Mouse (Mus musculus) midbrain, embryonic 10.5 days (tissue): ENCODE measurements around the gene Grik3. TPM values are rescaled to one million over a fixed set of nuclear protein-coding genes. Genes with fewer than 3 reads are reported as not detected.
A peak's percentile ranks its signal among the peaks of the same experiment; 100 is the strongest.

Source experiments
- DNase-seq: peaks from one replicate; pipeline ENCODE4 v3.0.0-alpha.2; 2017; ENCODE audit warnings: low spot score
- H3K27ac ChIP-seq: fragments of 300-500 bp; sonication (generic); replicated peaks from 2 replicates; pipeline ENCODE4 v1.5.1; 2016; ENCODE audit warnings: mild to moderate bottlenecking
- H3K27me3 ChIP-seq: fragments of 300-500 bp; sonication (generic); 2 replicates; pipeline ENCODE4 v1.6.1; 2016; ENCODE audit warnings: low read depth, mild to moderate bottlenecking; ENCODE audit not compliant: poor library complexity, severe bottlenecking
- H3K36me3 ChIP-seq: fragments of 300-500 bp; sonication (generic); 2 replicates; pipeline ENCODE4 v1.6.1; 2016; ENCODE audit warnings: mild to moderate bottlenecking, moderate library complexity
- H3K4me1 ChIP-seq: fragments of 300-500 bp; sonication (generic); 2 replicates; pipeline ENCODE4 v1.6.1; 2016
- H3K4me3 ChIP-seq: fragments of 300-500 bp; sonication (generic); 2 replicates; pipeline ENCODE4 v1.5.1; 2016; ENCODE audit warnings: mild to moderate bottlenecking, moderate library complexity
- H3K9me3 ChIP-seq: fragments of 300-500 bp; sonication (generic); replicated peaks from 2 replicates; pipeline ENCODE4 v1.6.1; 2016; ENCODE audit warnings: mild to moderate bottlenecking
- WGBS: fragments of 180-500 bp; shearing (Covaris S2); methylation state at CpG from one replicate; pipeline ENCODE4 v1.1.7; 2016; 5-methylcytosine and 5-hydroxymethylcytosine counted together
- microRNA-seq: library from miRNA; unstranded; fragments of <30 nt; microRNA quantifications from one replicate; pipeline ENCODE4, GENCODE M21; 2017
- polyA plus RNA-seq: library from polyadenylated mRNA; unstranded; fragments of >200 nt; fragmentation: Nextera tagmentation; extraction: Ambion mirVana; gene quantifications from 2 replicates; pipeline ENCODE4 v1.2.1, GENCODE M21; 2016

Gene Grik3
- polyA plus RNA-seq, 1 experiment from 2014 or later: 0.31 TPM

GRCm38 (mm10) chr4:125729305-125730220 lies 239.1 kb downstream of the Grik3 start:
- Histone ChIP-seq H3K27me3 (peaks cover 93% of the 10 kb centered on the region), H3K4me1 (peaks cover 40% of the 10 kb centered on the region), H3K27ac (peak overlapping the region; percentile 80), H3K36me3 (no peaks in the 10 kb centered on the region), H3K4me3 (peak overlapping the region; percentile 50), H3K9me3 (0 out of 2 replicates have a peak, but pooled peaks cover 3% of the 10 kb centered on the region)
- WGBS: 4% methylated on average over 38 of the region's 38 CpGs
- DNase-seq: peak; percentile 75

- no peak for DNase-seq
- peaks cover 81% of the 10 kb centered on the region for H3K27me3 ChIP-seq
- 0 out of 2 replicates have a peak, but pooled peaks cover 3% of the 10 kb centered on the region for H3K9me3 ChIP-seq
- peaks cover 45% of the 10 kb centered on the region for H3K4me1 ChIP-seq
- WGBS: 82% methylated on average over 6 of the region's 6 CpGs
- no peak overlapping the region for H3K27ac ChIP-seq
- no peaks in the 10 kb centered on the region for H3K36me3 ChIP-seq
- H3K4me3 ChIP-seq: no peak overlapping the region
Observed at GRCm38 (mm10) chr4:125730751-125731150, 240.3 kb downstream of the Grik3 start.

- Histone ChIP-seq H3K27ac (no peak overlapping the region), H3K9me3 (0 out of 2 replicates have a peak, but pooled peaks cover 3% of the 10 kb centered on the region), H3K36me3 (no peaks in the 10 kb centered on the region), H3K27me3 (peaks cover 34% of the 10 kb centered on the region), H3K4me3 (no peak overlapping the region), H3K4me1 (peaks cover 17% of the 10 kb centered on the region)
- no peak for DNase-seq
- whole genome bisulfite sequencing: 39% methylated on average over 4 of the region's 4 CpGs
Observed at GRCm38 (mm10) chr4:125736783-125737182, 246.3 kb downstream of the Grik3 start.

GRCm38 (mm10) chr4:125738825-125739224 lies 248.3 kb downstream of the Grik3 start:
- no peak overlapping the region for H3K4me3 ChIP-seq
- no peak for DNase-seq
- no peaks in the 10 kb centered on the region for H3K36me3 ChIP-seq
- peaks cover 17% of the 10 kb centered on the region for H3K4me1 ChIP-seq
- H3K27me3 ChIP-seq: peaks cover 17% of the 10 kb centered on the region; the same call in 1 of the 2 replicates
- WGBS: 88% methylated on average over 4 of the region's 4 CpGs
- no peak overlapping the region for H3K27ac ChIP-seq
- H3K9me3 ChIP-seq: 0 out of 2 replicates have a peak, but pooled peaks cover 2% of the 10 kb centered on the region

GRCm38 (mm10) chr4:125742162-125742571 lies 251.7 kb downstream of the Grik3 start:
- Histone ChIP-seq H3K27ac (no peak overlapping the region), H3K9me3 (no peaks in the 10 kb centered on the region), H3K4me1 (peaks cover 8% of the 10 kb centered on the region), H3K4me3 (no peak overlapping the region), H3K36me3 (no peaks in the 10 kb centered on the region), H3K27me3 (0 out of 2 replicates have a peak, but pooled peaks cover 3% of the 10 kb centered on the region)
- no peak for DNase-seq
- WGBS: 93% methylated on average over 16 of the region's 16 CpGs

GRCm38 (mm10) chr4:125745902-125746301 lies 255.4 kb downstream of the Grik3 start:
- no peak overlapping the region for H3K4me3 ChIP-seq
- no peaks in the 10 kb centered on the region for H3K36me3 ChIP-seq
- peaks cover 8% of the 10 kb centered on the region for H3K4me1 ChIP-seq
- DNase-seq: no peak
- H3K27me3 ChIP-seq: no peaks in the 10 kb centered on the region
- WGBS: 76% methylated on average over 3 of the region's 3 CpGs
- no peaks in the 10 kb centered on the region for H3K9me3 ChIP-seq
- no peak overlapping the region for H3K27ac ChIP-seq

GRCm38 (mm10) chr4:125756393-125756792 lies 265.9 kb downstream of the Grik3 start:
- Histone ChIP-seq H3K27ac (no peak overlapping the region), H3K9me3 (no peaks in the 10 kb centered on the region; the same call in 1 of the 2 replicates), H3K4me3 (no peak overlapping the region), H3K27me3 (no peaks in the 10 kb centered on the region), H3K36me3 (no peaks in the 10 kb centered on the region), H3K4me1 (no peaks in the 10 kb centered on the region)
- DNase-seq: no peak
- 87% methylated on average over 5 of the region's 5 CpGs for WGBS

GRCm38 (mm10) chr4:125760326-125760725 lies 269.8 kb downstream of the Grik3 start:
- WGBS: 92% methylated on average over 4 of the region's 4 CpGs
- 0 out of 2 replicates have a peak, but pooled peaks cover 3% of the 10 kb centered on the region for H3K4me1 ChIP-seq
- no peaks in the 10 kb centered on the region for H3K9me3 ChIP-seq
- no peak overlapping the region for H3K27ac ChIP-seq
- H3K4me3 ChIP-seq: no peak overlapping the region
- no peaks in the 10 kb centered on the region for H3K36me3 ChIP-seq
- no peak for DNase-seq
- no peaks in the 10 kb centered on the region for H3K27me3 ChIP-seq

- H3K27me3 ChIP-seq: no peaks in the 10 kb centered on the region
- whole genome bisulfite sequencing: 52% methylated on average over 5 of the region's 5 CpGs
- no peak overlapping the region for H3K27ac ChIP-seq
- no peak overlapping the region for H3K4me3 ChIP-seq
- H3K4me1 ChIP-seq: 0 out of 2 replicates have a peak, but pooled peaks cover 3% of the 10 kb centered on the region
- no peaks in the 10 kb centered on the region for H3K9me3 ChIP-seq
- no peak for DNase-seq
- no peaks in the 10 kb centered on the region for H3K36me3 ChIP-seq
Observed at GRCm38 (mm10) chr4:125763056-125763455, 272.6 kb downstream of the Grik3 start.

Small RNA genes lying within 50 kb of the gene (microRNA-seq; reads per million reads assigned to microRNA genes)
- not detected for gene Mir692-2
